Mouse (Mus musculus) MN1 (cell line): Measurements from ENCODE around the gene Plpp3.

Source experiments
- DNase-seq: peaks from one replicate; pipeline ENCODE4 v3.0.0-alpha.2; 2016; ENCODE audit warnings: low spot score

Plpp3 gene

DNA sequence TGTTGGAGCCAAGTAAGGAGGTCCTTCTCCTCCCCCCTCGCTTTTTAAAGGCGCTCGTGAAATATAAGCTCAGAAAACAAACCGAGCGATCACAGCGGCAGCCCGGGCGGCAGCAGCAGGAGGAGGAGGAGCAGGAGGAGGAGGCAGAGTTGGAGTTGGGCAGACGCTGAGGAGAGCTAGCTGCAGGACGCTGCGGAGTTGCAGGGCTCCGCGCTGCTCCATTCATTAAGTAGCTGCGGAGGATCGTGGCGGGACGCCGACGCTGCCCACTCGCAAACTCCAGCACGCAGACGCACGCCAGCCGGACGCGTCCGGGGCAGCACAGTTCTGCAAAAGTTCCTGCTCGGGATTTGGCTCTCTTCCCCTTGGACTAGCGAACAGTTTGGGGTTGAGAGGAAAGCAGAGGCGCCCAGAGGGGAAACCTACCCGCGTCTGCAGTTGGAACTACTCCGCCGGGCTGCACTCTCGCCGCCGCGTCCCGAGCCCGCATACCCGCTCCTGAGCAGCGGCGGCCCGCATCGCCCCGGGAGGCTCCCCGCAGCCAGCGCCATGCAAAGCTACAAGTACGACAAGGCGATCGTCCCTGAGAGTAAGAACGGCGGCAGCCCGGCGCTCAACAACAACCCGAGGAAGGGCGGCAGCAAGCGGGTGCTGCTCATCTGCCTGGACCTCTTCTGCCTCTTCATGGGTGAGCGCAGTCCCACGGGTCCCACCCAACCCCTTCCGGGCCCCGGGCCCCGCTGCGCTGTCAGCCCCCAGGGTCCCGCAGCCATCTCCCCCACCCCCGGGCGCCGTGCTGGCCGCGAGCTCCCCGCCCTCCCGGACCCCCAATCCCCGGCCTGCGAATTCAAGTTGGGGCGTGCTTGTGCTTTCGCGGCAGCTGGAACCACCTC, at the start of gene Plpp3:
TSS of gene Plpp3 (plus strand) at position 72 of the 893 bp plus-strand sequence.
- no peak for DNase-seq

GRCm38 (mm10) chr4:105107943-105108640, 49.1 kb upstream of the Plpp3 start:
- no peak for DNase-seq

GRCm38 (mm10) chr4:105108641-105109198, 48.4 kb upstream of the Plpp3 start:
- no peak for DNase-seq

- no peak for DNase-seq
Observed at GRCm38 (mm10) chr4:105109199-105109989, 47.8 kb upstream of the Plpp3 start, which contains the start of gene Prkaa2. Gene Prkaa2, minus strand, starts transcription at chr4:105109890.

GRCm38 (mm10) chr4:105109990-105110683, 47.0 kb upstream of the Plpp3 start:
- no peak for DNase-seq

GRCm38 (mm10) chr4:105110684-105111035, 46.5 kb upstream of the Plpp3 start:
- no peak for DNase-seq

DNA sequence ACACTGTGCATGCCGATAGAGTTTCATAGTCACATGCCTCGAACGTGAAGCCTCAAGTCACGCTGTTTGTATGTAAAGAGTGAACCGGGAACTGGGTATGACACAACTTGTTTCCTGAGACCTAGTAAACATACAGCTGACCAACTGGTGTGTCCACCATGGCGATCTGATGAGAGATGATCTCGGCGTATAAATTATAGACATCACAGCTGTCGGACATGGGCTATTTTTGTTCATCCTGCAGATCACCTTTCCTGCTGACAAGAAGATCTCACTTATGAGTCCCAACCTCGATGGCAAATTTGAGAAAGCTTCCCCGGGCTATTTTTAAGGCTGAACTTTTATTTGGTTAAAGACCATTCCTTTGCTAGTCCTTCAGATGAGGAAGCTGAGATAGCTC, 45.4 kb upstream of the Plpp3 start:
- no peak for DNase-seq

DNA sequence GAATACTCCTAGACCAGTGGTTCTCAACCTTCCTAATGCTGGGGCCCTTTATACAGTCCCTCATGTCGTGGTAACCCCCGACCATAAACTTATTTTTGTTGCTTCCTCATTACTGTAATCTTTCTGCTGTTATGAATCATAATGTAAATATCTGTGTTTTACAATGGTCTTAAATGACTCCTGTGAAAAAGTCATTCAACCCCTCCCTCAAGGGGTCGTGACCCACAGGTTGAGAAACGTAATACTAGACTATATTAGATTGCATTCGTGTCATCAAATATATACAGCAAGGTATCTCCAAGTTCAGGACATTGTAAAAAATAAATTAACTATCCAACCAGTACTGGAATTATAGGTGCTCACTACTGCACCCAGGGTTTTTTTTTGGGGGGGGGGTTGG, 44.1 kb upstream of the Plpp3 start:
- no peak for DNase-seq

DNA sequence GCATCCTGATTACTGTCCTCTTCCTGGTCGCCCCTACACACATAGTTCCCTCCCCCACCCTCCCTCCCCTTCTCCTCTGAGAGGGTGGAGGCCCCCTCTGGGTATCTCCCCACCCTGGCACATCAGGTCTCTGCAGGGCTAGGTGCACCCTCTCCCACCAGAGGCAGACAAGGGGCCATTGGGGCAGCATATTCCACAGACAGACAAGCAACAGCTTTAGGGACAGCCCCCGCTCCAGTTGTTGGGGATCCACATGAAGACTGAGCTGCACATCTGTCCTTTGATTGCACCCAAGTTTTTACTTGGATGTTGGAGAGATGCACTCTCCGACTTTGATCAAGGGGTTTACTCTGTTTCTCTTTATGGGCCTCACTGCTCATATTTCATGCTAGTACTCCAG, 43.7 kb upstream of the Plpp3 start:
- DNase-seq = no peak

- DNase-seq = no peak
Observed at GRCm38 (mm10) chr4:105121081-105121480, 36.1 kb upstream of the Plpp3 start.

DNA sequence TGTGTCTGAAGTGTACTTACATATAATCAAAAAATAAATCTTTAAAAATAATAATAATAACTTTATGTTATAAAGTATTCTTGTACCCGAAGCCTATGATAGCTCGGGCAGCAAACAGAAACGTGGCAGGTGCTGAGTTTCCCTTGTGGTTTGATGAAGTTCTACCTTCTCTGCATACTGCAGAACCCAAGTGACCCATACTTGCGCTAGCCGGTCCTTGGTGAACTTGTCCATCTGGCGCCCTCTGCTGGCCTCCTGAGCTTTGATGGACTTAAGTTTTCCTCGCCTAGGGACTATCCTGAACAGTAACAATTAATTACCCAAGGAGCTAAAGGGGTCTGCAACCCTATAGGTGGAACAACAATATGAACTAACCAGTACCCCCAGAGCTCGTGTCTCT, 34.7 kb upstream of the Plpp3 start:
- DNase-seq = no peak

- no peak for DNase-seq
Observed at GRCm38 (mm10) chr4:105129212-105129611, 27.9 kb upstream of the Plpp3 start.

GRCm38 (mm10) chr4:105131756-105132314, 25.3 kb upstream of the Plpp3 start:
- no peak for DNase-seq

DNA sequence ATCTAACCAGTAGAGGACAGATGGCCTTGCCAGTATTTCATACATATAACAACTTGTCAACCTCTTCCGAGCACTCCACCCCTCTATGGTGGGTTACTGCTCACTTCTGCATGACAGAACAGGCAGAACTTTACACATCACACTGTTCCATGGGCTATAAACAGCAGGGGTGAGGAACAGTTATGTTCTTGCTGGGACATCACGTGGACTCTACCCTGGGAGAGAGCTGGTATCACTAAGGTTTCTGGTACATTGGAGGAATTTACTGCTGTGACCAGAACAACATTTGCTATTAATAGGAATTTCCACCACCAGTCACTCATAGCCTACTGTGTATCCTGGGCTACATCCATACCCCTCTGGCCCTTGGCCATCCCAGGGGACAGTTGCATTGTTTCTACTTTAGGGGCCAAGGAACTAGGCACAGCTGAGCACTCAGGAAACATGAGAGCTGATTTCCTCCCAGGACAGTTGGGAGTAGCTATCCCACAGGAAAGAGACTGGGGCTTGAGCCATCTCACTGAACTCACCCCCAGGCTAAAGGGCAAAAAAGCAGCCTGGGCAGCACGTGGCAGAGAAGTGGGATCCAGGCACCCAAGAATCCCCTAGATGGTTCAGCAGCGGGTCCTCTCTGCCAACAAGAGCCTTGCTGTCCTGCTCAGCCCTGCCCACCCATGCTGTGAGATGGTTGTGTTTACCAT, 23.6 kb upstream of the Plpp3 start:
- DNase-seq = no peak

GRCm38 (mm10) chr4:105149492-105149891, 7.7 kb upstream of the Plpp3 start:
- no peak for DNase-seq

GRCm38 (mm10) chr4:105151911-105152690, 5.0 kb upstream of the Plpp3 start:
- peak; percentile 22 for DNase-seq

GRCm38 (mm10) chr4:105153227-105153626, 3.9 kb upstream of the Plpp3 start:
- DNase-seq = no peak

GRCm38 (mm10) chr4:105156281-105156680, 866 bp upstream of the Plpp3 start:
- no peak for DNase-seq

DNA sequence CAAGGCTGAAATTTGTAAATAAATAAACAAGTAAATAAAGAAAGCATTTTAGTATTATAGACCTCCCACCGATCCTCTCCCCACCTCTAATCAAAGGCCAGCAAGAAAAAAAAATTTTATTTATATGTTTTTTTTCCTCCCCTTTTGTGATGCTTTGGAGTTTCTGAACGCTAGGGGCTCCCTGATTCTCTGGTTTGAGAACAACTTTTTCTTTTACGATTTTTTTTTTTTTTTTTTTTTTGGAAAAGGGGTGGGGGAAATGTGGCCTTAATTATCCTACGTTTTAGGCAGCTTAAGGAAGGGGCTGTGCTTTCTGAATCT, 232 bp upstream of the Plpp3 start:
- no peak for DNase-seq

DNA sequence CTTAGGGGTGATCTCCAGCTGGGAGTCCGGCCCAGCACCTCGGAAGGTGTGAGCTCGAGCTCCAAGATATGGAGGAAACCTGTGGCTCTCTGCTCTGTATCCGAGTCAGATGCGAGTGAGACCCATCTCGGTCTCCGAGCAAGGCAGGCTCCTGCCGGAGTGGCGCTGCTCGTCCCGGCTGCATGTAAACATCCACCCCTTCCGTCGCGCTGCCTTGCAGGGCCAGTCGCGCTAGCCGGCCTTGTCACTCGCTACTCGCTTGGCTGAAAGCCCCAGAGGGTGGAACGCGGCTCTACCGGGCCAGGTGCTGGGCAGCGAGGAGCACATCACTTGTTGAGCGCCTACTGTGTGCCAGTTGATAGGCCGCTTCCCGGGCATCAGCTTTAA, 1.0 kb downstream of the Plpp3 start:
- DNase-seq = no peak
